Mouse (Mus musculus) heart, embryonic 12.5 days (tissue): Measurements from ENCODE around the gene Wdr90. TPM values are rescaled to one million over a fixed set of nuclear protein-coding genes. Genes with fewer than 3 reads are reported as not detected.

Source experiments
- ATAC-seq: fragments of 200-750 bp; cut with Nextera tagmentation; 2 replicates; pipeline ENCODE4 v1.8.0; 2017; ENCODE audit warnings: moderate TSS enrichment, moderate library complexity; ENCODE audit not compliant: insufficient number of reproducible peaks, low FRiP score
- H3K27ac ChIP-seq: fragments of 300-500 bp; sonication (generic); 2 replicates; pipeline ENCODE4 v1.5.1; 2016; ENCODE audit warnings: mild to moderate bottlenecking, moderate library complexity; ENCODE audit not compliant: poor library complexity, severe bottlenecking
- H3K27me3 ChIP-seq: fragments of 300-500 bp; sonication (generic); replicated peaks from 2 replicates; pipeline ENCODE4 v1.6.1; 2016; ENCODE audit warnings: mild to moderate bottlenecking, moderate library complexity
- H3K36me3 ChIP-seq: fragments of 300-500 bp; sonication (generic); 2 replicates; pipeline ENCODE4 v1.6.1; 2016; ENCODE audit warnings: mild to moderate bottlenecking, moderate library complexity
- H3K4me1 ChIP-seq: fragments of 300-500 bp; sonication (generic); replicated peaks from 2 replicates; pipeline ENCODE4 v1.6.1; 2016; ENCODE audit warnings: mild to moderate bottlenecking
- H3K4me2 ChIP-seq: fragments of 300-500 bp; sonication (generic); 2 replicates; pipeline ENCODE4 v1.6.1; 2016; ENCODE audit warnings: mild to moderate bottlenecking, moderate library complexity
- H3K4me3 ChIP-seq: fragments of 300-500 bp; sonication (generic); 2 replicates; pipeline ENCODE4 v1.5.1; 2016; ENCODE audit warnings: mild to moderate bottlenecking
- H3K9ac ChIP-seq: fragments of 300-500 bp; sonication (generic); 2 replicates; pipeline ENCODE4 v1.6.1; 2016; ENCODE audit warnings: mild to moderate bottlenecking, moderate library complexity
- H3K9me3 ChIP-seq: fragments of 300-500 bp; sonication (generic); replicated peaks from 2 replicates; pipeline ENCODE4 v1.6.1; 2016; ENCODE audit warnings: mild to moderate bottlenecking, moderate library complexity
- WGBS: fragments of 180-500 bp; shearing (Covaris S2); methylation state at CpG from one replicate; pipeline ENCODE4 v1.1.7; 2016; 5-methylcytosine and 5-hydroxymethylcytosine counted together
- polyA plus RNA-seq: library from polyadenylated mRNA; unstranded; fragments of >200 nt; fragmentation: Nextera tagmentation; extraction: Ambion mirVana; gene quantifications from 2 replicates; pipeline ENCODE4 v1.2.1, GENCODE M21; 2016

The Wdr90 gene
- polyA plus RNA-seq, result 18.4 and 20.1 TPM in 2 replicates

- peak within 1 kb of the TSS; percentile 84 for H3K4me3 ChIP-seq
- no peaks in the 10 kb centered on the region for H3K9me3 ChIP-seq
- peak within 1 kb of the TSS; percentile 75 for H3K27ac ChIP-seq
- 4% methylated on average over 65 of the region's 65 CpGs for WGBS
- H3K36me3 ChIP-seq, result peaks cover 21% of the 10 kb centered on the region
- ATAC-seq, result peak; percentile 93
- peaks cover 28% of the 10 kb centered on the region for H3K4me1 ChIP-seq
- no peaks in the 10 kb centered on the region for H3K27me3 ChIP-seq
- peak within 1 kb of the TSS; percentile 89 for H3K9ac ChIP-seq
- peak within 1 kb of the TSS; percentile 94 for H3K4me2 ChIP-seq
Observed at GRCm38 (mm10) chr17:25860832-25861703, at the start of gene Wdr90. Gene Wdr90, minus strand, starts transcription at chr17:25861501.

- H3K9me3 ChIP-seq, result no peaks in the 10 kb centered on the region
- ATAC-seq, result no peak
- peaks cover 27% of the 10 kb centered on the region for H3K36me3 ChIP-seq
- no peak overlapping the region for H3K4me2 ChIP-seq
- H3K4me1 ChIP-seq, result peaks cover 7% of the 10 kb centered on the region
- H3K27me3 ChIP-seq, result no peaks in the 10 kb centered on the region
- no peak overlapping the region for H3K4me3 ChIP-seq
- H3K9ac ChIP-seq, result no peak overlapping the region
- WGBS, result 90% methylated on average over 2 of the region's 2 CpGs
- no peak overlapping the region for H3K27ac ChIP-seq
Observed at GRCm38 (mm10) chr17:25907640-25908039, 46.3 kb upstream of the Wdr90 start.

DNA sequence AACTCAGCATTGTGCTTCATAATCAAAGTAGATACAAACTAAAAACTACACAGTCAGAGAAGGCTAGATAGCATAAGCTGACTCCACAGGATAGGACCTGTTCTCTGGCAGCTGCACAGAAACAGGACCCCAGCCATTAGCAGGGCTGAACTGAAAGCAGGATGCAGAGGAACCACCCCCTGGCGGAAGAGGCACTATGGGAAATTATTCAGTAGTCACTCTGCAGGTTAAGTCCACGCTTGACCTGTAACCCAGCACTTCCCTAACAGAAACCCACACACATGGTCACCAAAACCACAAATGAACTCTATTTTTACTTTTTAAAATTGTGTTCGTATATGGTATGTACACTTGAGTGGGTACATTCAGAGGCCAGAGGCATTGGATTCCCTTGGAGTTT is 41.8 kb upstream of the Wdr90 start:
- Histone ChIP-seq H3K9ac (no peak overlapping the region), H3K9me3 (no peaks in the 10 kb centered on the region; the same call in 1 of the 2 replicates), H3K36me3 (peaks cover 21% of the 10 kb centered on the region), H3K4me2 (no peak overlapping the region), H3K27ac (no peak overlapping the region), H3K4me1 (no peaks in the 10 kb centered on the region), H3K27me3 (no peaks in the 10 kb centered on the region), H3K4me3 (no peak overlapping the region)
- no peak for ATAC-seq
- WGBS, result 86% methylated on average over 3 of the region's 3 CpGs

DNA sequence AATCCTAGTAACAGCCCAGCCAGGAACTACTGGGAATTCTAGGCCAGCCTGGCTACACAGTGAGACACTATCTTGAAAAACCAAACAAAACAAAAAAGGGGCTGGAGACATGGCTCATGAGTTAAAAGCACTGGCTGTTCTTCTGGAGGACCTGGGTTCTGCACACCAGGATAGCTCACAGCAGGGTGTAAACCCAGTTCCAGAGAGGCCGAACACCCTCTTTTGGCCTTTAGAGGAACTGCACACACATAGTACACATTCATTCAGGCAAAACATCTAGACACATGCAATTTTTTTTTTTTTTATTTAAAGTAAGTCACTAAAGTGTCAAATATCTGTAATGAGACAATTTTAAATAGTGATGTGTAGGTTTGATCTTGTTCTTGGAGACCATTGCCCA is 38.9 kb upstream of the Wdr90 start:
- no peak overlapping the region for H3K27ac ChIP-seq
- no peak overlapping the region for H3K4me3 ChIP-seq
- H3K36me3 ChIP-seq, result peaks cover 10% of the 10 kb centered on the region
- H3K9ac ChIP-seq, result no peak overlapping the region
- H3K4me2 ChIP-seq, result no peak overlapping the region
- H3K4me1 ChIP-seq, result peaks cover 14% of the 10 kb centered on the region
- no peaks in the 10 kb centered on the region for H3K27me3 ChIP-seq
- no peaks in the 10 kb centered on the region; the same call in 1 of the 2 replicates for H3K9me3 ChIP-seq
- WGBS, result 89% methylated on average over 1 of the region's 1 CpGs
- ATAC-seq, result no peak

GRCm38 (mm10) chr17:25895891-25896290 is 34.6 kb upstream of the Wdr90 start:
- ATAC-seq, result no peak
- H3K27me3 ChIP-seq, result no peaks in the 10 kb centered on the region
- no peak overlapping the region for H3K27ac ChIP-seq
- no peak overlapping the region for H3K4me3 ChIP-seq
- H3K9ac ChIP-seq, result no peak overlapping the region
- no peak overlapping the region for H3K4me2 ChIP-seq
- WGBS, result 58% methylated on average over 12 of the region's 12 CpGs
- peaks cover 17% of the 10 kb centered on the region for H3K4me1 ChIP-seq
- peaks cover 9% of the 10 kb centered on the region for H3K36me3 ChIP-seq
- H3K9me3 ChIP-seq, result no peaks in the 10 kb centered on the region; the same call in 1 of the 2 replicates

DNA sequence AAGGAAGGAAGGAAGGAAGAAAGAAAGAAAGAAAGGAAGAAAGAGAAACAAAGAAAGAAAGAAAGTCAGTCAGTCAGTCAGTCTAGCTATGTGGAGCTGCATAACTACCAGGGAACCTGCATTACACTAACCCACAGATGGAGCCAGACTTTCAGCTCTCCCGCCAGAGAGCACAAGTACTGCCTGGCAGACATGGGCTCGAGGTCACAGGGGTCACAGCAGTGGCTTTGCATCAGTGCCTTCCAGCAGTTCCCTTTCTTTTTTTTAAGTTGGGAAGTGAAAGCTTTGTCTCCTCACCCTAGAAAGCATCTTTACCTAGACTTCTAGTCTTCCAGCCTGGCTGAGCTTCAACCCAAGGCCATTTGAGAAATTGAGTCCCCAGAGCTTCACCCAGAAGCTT is 34.1 kb upstream of the Wdr90 start:
- Histone ChIP-seq H3K27me3 (no peaks in the 10 kb centered on the region), H3K9me3 (no peaks in the 10 kb centered on the region), H3K36me3 (peaks cover 5% of the 10 kb centered on the region), H3K4me1 (peaks cover 17% of the 10 kb centered on the region), H3K9ac (no peak overlapping the region), H3K4me3 (no peak overlapping the region), H3K4me2 (no peak overlapping the region), H3K27ac (no peak overlapping the region)
- WGBS, result 33% methylated on average over 2 of the region's 2 CpGs
- no peak for ATAC-seq

- ATAC-seq, result peak; percentile 71
- 27% methylated on average over 2 of the region's 2 CpGs for WGBS
- H3K27ac ChIP-seq, result no peak overlapping the region
Observed at GRCm38 (mm10) chr17:25893975-25894617, 32.8 kb upstream of the Wdr90 start.

GRCm38 (mm10) chr17:25888837-25889236 is 27.5 kb upstream of the Wdr90 start:
- H3K9ac ChIP-seq, result no peak overlapping the region
- H3K4me1 ChIP-seq, result no peaks in the 10 kb centered on the region
- no peak overlapping the region for H3K27ac ChIP-seq
- peaks cover 46% of the 10 kb centered on the region for H3K36me3 ChIP-seq
- H3K4me2 ChIP-seq, result no peak overlapping the region
- no peak for ATAC-seq
- H3K4me3 ChIP-seq, result no peak overlapping the region
- no peaks in the 10 kb centered on the region for H3K9me3 ChIP-seq
- WGBS, result 86% methylated on average over 3 of the region's 3 CpGs
- no peaks in the 10 kb centered on the region for H3K27me3 ChIP-seq

More at GRCm38 (mm10) chr17:25893975-25894617, 32.8 kb upstream of the Wdr90 start:
- H3K9me3 ChIP-seq, result no peaks in the 10 kb centered on the region
- no peak overlapping the region for H3K4me2 ChIP-seq
- H3K9ac ChIP-seq, result no peak overlapping the region
- peaks cover 17% of the 10 kb centered on the region for H3K4me1 ChIP-seq
- no peaks in the 10 kb centered on the region for H3K27me3 ChIP-seq
- peaks cover 12% of the 10 kb centered on the region for H3K36me3 ChIP-seq
- H3K4me3 ChIP-seq, result no peak overlapping the region

DNA sequence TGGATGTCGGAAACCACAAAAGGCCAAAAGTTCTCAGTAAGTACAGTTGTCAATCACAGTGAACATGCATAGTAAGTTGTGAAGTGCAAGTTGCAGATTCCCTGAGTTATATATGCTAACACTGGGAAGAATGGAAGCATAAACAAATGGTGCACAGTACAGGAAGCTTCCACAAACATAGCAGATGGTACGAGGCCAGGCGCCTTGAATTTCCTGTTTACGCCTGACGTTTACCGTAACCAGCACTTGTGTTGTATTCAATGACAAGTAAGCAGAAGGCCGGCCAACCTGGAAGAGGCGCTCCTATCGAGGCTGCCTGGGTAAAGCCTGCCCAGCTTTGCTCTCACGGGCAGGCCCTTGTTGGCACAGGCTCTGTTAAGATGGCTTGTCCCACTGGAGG is 26.2 kb upstream of the Wdr90 start:
- H3K27ac ChIP-seq, result no peak overlapping the region
- H3K4me1 ChIP-seq, result peaks cover 3% of the 10 kb centered on the region; the same call in 1 of the 2 replicates
- ATAC-seq, result no peak
- WGBS, result 85% methylated on average over 10 of the region's 10 CpGs
- no peak overlapping the region for H3K4me2 ChIP-seq
- no peaks in the 10 kb centered on the region for H3K27me3 ChIP-seq
- H3K4me3 ChIP-seq, result no peak overlapping the region
- peaks cover 59% of the 10 kb centered on the region for H3K36me3 ChIP-seq
- no peak overlapping the region for H3K9ac ChIP-seq
- H3K9me3 ChIP-seq, result no peaks in the 10 kb centered on the region

DNA sequence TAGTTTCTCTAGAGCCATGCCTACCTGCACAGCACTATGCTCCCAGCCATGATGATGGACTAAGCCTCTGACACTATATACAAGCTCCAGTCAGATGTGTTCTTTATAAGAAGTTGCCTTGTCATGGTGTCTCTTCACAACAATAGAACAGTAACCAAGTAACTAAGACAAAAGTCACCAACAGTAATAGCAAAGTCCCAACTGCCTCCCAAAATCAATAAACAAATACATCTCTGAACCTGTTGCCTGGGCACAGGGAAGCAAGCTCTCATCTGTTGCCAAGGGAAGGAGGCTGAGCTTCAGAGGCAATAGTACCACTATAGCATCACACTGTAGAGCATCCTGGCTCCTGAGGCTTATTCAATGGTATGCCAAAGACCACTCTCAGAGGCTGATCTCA is 25.5 kb upstream of the Wdr90 start:
- Histone ChIP-seq H3K4me3 (no peak overlapping the region), H3K9me3 (no peaks in the 10 kb centered on the region), H3K27ac (no peak overlapping the region), H3K27me3 (no peaks in the 10 kb centered on the region), H3K9ac (no peak overlapping the region), H3K36me3 (peaks cover 64% of the 10 kb centered on the region), H3K4me1 (peaks cover 8% of the 10 kb centered on the region; the same call in 1 of the 2 replicates), H3K4me2 (no peak overlapping the region)
- no peak for ATAC-seq

DNA sequence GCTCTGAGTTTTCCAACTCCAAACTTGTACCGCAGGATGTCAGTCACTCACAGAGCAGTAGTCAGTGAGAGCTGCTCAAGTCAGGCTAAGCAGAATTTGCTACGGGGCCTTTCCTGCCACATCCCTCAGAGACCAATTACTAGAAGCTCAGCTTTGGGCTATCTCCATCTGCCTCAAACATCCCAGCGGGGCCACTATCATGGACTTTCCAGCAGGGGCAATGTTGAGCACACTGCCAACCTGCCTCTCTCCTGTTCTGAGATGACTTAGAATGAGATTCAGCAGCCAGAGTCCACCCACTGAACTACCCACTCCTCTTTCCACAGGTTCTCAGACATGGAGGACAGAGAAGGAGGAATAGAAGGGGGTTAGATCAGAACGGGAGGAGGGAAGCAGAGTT is 24.3 kb upstream of the Wdr90 start:
- WGBS, result 61% methylated on average over 4 of the region's 4 CpGs

More for the DNA sequence above, 24.3 kb upstream of the Wdr90 start:
- peaks cover 64% of the 10 kb centered on the region for H3K36me3 ChIP-seq
- H3K9me3 ChIP-seq, result no peaks in the 10 kb centered on the region
- no peak overlapping the region for H3K4me3 ChIP-seq
- no peak for ATAC-seq
- H3K9ac ChIP-seq, result no peak overlapping the region
- no peak overlapping the region for H3K27ac ChIP-seq
- H3K4me2 ChIP-seq, result no peak overlapping the region
- H3K27me3 ChIP-seq, result no peaks in the 10 kb centered on the region
- H3K4me1 ChIP-seq, result peaks cover 19% of the 10 kb centered on the region
